Mouse (Mus musculus) lung, adult 2 months (tissue): Measurements from ENCODE around the gene Ing5.
"Not testable (repeated sequence)": the region's sequence is repeated elsewhere in the genome, so short reads cannot be mapped to it uniquely, and the experiment has no call there.

Experiments
- CTCF ChIP-seq: fragments of 200-500 bp; IDR thresholded peaks from 2 replicates; pipeline ENCODE4 v1.5.1; 2011; ENCODE audit warnings: mild to moderate bottlenecking, low read length, control low read depth; ENCODE audit not compliant: insufficient read depth
- POLR2A ChIP-seq: fragments of 200-500 bp; IDR thresholded peaks from 2 replicates; pipeline ENCODE4 v1.6.1; 2011; ENCODE audit warnings: low read depth, mild to moderate bottlenecking, control low read depth, low read length, borderline replicate concordance; ENCODE audit errors: extremely low read depth

DNA sequence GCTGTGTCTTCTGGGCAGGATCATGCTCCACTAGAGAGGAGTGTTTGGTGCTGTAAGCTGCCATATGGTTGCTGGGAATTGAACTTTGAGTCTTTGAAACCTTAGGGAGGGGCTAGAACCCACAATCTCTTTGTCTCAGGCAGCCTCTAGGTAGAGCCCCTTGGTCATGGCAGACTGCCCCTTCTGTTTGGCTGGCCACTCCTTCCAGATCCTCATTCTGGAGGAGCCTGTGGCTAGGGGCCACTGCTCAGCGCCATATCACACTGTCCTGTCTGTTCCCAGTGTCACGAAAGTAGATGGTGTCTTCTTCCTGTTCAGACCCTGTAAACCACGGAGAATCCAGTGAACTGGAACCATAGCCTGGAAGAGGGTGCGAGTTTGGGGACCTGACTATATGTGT is 52.0 kb downstream of the Ing5 start:
- not testable (repeated sequence) for TF ChIP-seq CTCF, POLR2A
